Comparison of ENCODE assay signal across 16 mouse cellular contexts in the genomic region with DNA sequence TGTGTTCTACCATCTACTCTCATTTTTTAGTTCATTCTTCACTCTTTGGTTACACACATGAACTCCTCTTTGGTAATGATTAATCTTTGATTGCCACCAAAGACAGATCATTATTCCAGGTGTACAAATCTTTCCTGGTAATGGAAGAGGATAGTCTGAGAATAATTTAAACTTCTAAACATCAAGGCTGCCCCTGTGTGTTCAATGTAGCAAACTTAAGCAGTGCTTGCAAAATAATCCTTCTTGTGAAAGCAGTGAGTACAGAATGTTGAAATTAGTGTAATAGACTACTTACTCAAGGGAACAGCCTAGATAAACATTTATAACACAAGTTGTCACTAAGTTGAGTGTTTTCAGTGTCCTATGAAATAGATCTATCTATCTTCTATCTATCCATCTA. TPM values are rescaled to one million over a fixed set of nuclear protein-coding genes. Genes with fewer than 3 reads are reported as not detected.
DNase-seq lines count a peak whose midpoint lies in the region.
"Had no signal": no experiment of that assay in that cellular context is flagged by ENCODE, and none has a peak within 500 bp of the region (broad histone marks: within the 10 kb centered on the region; RNA-seq: fewer than 3 reads in every experiment).

No protein-coding gene starts in this region.

- peak; percentile 42 for DNase-seq in kidney, adult 9 months
- DNase-seq in kidney, postnatal 36 days: no peak
- DNase-seq in adipocyte (ENCODE audit: low spot score): peak; percentile 28
- peak; percentile 28 for DNase-seq in fat pad, adult 2 months (ENCODE audit: extremely low read depth, low read depth, low spot score)
- no peak for DNase-seq in layer of hippocampus, adult 8-10 months (ENCODE audit: low spot score in 2 of 2)
- DNase-seq: adrenal gland, adult 8-10 months; adrenal gland, postnatal 14 days; adrenal gland, postnatal 36 days; cerebellum, adult 11-12 months; cerebellum, adult 2 months; cerebellum, adult 9-10 months; cerebellum, postnatal 10 days; cerebellum, postnatal 25 days had no signal

RNA-seq across cellular contexts. Expression of gene Sult3a2, which starts 1.0 kb away (rescaled TPM):
- total RNA-seq in layer of hippocampus, adult 8-10 months (2022): 1 to 10 TPM in 2 of 4 experiments, under 1 TPM in 2; 0.36 to 1.3 (median 0.99) TPM
- total RNA-seq: adrenal gland, adult 18-20 months; adrenal gland, adult 8-10 months; adrenal gland, postnatal 14 days; adrenal gland, postnatal 36 days; ES-E14; MEL had no signal

Comparison
In these comparisons a context has a peak if more than half of its experiments do, and no peak if none do; other contexts are left out.
1. DNase-seq: peak in kidney, adult 9 months (single experiment), adipocyte (single experiment) and fat pad, adult 2 months (single experiment); none in kidney, postnatal 36 days (0 of 2) and layer of hippocampus, adult 8-10 months (0 of 2).